Mouse (Mus musculus) small intestine, adult 2 months (tissue): ENCODE measurements around the gene Lrfn3.

Experiments
- CTCF ChIP-seq: fragments of 200-500 bp; IDR thresholded peaks from 2 replicates; pipeline ENCODE4 v1.5.1; 2012; ENCODE audit warnings: low read depth, mild to moderate bottlenecking, control low read depth, inconsistent platforms, low read length, moderate library complexity, mixed read lengths; ENCODE audit not compliant: insufficient replicate concordance, insufficient read length; ENCODE audit errors: extremely low read depth
- POLR2A ChIP-seq: fragments of 200-500 bp; IDR thresholded peaks from 2 replicates; pipeline ENCODE4 v1.6.1; 2012; ENCODE audit warnings: low read depth, mild to moderate bottlenecking, control low read depth, inconsistent platforms, low read length, moderate library complexity

- TF ChIP-seq CTCF, result no peak
- no peak for TF ChIP-seq POLR2A
These were observed 41.6 kb downstream of the Lrfn3 start for GRCm38 (mm10) chr7:30320946-30321345.
